Mouse (Mus musculus) kidney, postnatal 0 days (tissue): Measurements from ENCODE around the gene Hpn. TPM values are rescaled to one million over a fixed set of nuclear protein-coding genes. Genes with fewer than 3 reads are reported as not detected.
A peak's percentile ranks its signal among the peaks of the same experiment; 100 is the strongest.

Experiments
- ATAC-seq: fragments of 200-750 bp; cut with Nextera tagmentation; replicated peaks from 2 replicates; pipeline ENCODE4 v1.8.0; 2017; ENCODE audit warnings: low read depth, moderate number of reproducible peaks, moderate TSS enrichment, moderate library complexity; ENCODE audit not compliant: low FRiP score
- DNase-seq: peaks from one replicate; pipeline ENCODE4 v3.0.0-alpha.2; 2016; ENCODE audit warnings: low spot score
- H3K27ac ChIP-seq: fragments of 300-500 bp; sonication (generic); 2 replicates; pipeline ENCODE4 v1.5.1; 2014; ENCODE audit warnings: mild to moderate bottlenecking
- H3K27me3 ChIP-seq: fragments of 300-500 bp; sonication (generic); 2 replicates; pipeline ENCODE4 v1.6.1; 2014; ENCODE audit warnings: low read length, mixed read lengths; ENCODE audit not compliant: insufficient read depth
- H3K36me3 ChIP-seq: fragments of 300-500 bp; sonication (generic); 2 replicates; pipeline ENCODE4 v1.6.1; 2014; ENCODE audit warnings: low read length, mixed read lengths; ENCODE audit not compliant: insufficient read depth
- H3K4me1 ChIP-seq: fragments of 300-500 bp; sonication (generic); replicated peaks from 2 replicates; pipeline ENCODE4 v1.6.1; 2014; ENCODE audit warnings: antibody characterized with exemption, low read length, mixed read lengths; ENCODE audit not compliant: insufficient read depth
- H3K4me2 ChIP-seq: fragments of 300-500 bp; sonication (generic); 2 replicates; pipeline ENCODE4 v1.6.1; 2014; ENCODE audit warnings: mild to moderate bottlenecking, low read length, moderate library complexity, mixed read lengths
- H3K4me3 ChIP-seq: fragments of 300-500 bp; sonication (generic); replicated peaks from 2 replicates; pipeline ENCODE4 v1.5.1; 2014; ENCODE audit warnings: low read depth, low read length
- H3K9ac ChIP-seq: fragments of 300-500 bp; sonication (generic); 2 replicates; pipeline ENCODE4 v1.6.1; 2014; ENCODE audit warnings: low read depth, low read length
- H3K9me3 ChIP-seq: fragments of 300-500 bp; sonication (generic); replicated peaks from 2 replicates; pipeline ENCODE4 v1.6.1; 2016; ENCODE audit warnings: low read length, inconsistent platforms, mixed read lengths
- CTCF ChIP-seq: IDR thresholded peaks from 2 replicates; pipeline ENCODE4 v1.5.1; 2016; ENCODE audit warnings: antibody characterized with exemption, low read depth, mild to moderate bottlenecking, moderate library complexity
- WGBS: fragments of 180-500 bp; shearing (Covaris S2); extraction: QIAGEN DNeasy Blood & Tissue Kit; methylation state at CpG from one replicate; pipeline ENCODE4 v1.1.7; 2014; 5-methylcytosine and 5-hydroxymethylcytosine counted together
- polyA plus RNA-seq: library from polyadenylated mRNA; unstranded; fragments of >200 nt; fragmentation: Nextera tagmentation; extraction: Ambion mirVana; gene quantifications from 2 replicates; pipeline ENCODE4 v1.2.1, GENCODE M21; 2015

The Hpn gene
- polyA plus RNA-seq, 1 experiment from 2014 or later: 110 TPM

DNA sequence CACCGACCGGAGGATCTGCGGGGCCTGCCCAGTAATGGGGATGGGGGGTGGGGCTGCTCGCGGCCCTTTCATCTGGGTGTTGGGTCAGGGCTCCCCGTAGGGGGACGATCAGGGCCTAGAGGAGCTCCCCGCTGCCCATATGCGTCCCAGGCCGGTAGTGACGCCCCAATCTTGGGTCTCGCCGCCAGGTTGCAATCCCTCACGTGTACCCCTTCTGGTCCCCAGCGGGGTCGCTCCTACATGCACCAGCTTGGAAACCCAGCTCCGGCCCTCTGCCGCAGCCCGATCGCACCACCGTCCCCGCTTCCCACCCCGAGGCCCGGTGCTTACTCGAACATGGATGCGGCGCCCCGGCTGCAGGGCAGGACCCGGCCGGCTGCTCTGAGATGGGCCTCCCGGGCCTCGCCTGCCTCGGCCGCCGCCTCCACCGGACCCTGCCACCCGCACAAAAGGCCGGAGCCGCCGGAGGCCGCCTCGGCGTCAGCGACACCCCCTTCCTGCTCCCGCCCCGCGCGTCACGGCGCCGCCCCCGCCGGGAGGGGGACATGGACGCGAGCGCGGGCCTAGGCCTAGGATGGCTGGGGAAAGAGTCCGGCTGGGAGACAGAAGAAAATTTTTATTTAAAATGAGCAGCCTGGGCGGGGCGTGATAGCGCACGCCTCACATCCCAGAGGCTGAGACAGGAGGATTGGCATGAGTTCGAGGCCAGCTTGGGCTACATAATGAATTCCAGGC, 35.6 kb upstream of the Hpn start:
- H3K27ac ChIP-seq: peak overlapping the region; percentile 94
- ATAC-seq: peak; percentile 89
- H3K4me1 ChIP-seq: peaks cover 33% of the 10 kb centered on the region
- no peaks in the 10 kb centered on the region for H3K36me3 ChIP-seq
- peak overlapping the region; percentile 73 for H3K4me2 ChIP-seq
- no peaks in the 10 kb centered on the region for H3K9me3 ChIP-seq
- under 1% methylated on average over 63 of the region's 63 CpGs for WGBS
- peak overlapping the region; percentile 94 for H3K4me3 ChIP-seq
- DNase-seq: peak; percentile 92
- no peak for TF ChIP-seq CTCF
- no peaks in the 10 kb centered on the region for H3K27me3 ChIP-seq
- H3K9ac ChIP-seq: peak overlapping the region; percentile 97

DNA sequence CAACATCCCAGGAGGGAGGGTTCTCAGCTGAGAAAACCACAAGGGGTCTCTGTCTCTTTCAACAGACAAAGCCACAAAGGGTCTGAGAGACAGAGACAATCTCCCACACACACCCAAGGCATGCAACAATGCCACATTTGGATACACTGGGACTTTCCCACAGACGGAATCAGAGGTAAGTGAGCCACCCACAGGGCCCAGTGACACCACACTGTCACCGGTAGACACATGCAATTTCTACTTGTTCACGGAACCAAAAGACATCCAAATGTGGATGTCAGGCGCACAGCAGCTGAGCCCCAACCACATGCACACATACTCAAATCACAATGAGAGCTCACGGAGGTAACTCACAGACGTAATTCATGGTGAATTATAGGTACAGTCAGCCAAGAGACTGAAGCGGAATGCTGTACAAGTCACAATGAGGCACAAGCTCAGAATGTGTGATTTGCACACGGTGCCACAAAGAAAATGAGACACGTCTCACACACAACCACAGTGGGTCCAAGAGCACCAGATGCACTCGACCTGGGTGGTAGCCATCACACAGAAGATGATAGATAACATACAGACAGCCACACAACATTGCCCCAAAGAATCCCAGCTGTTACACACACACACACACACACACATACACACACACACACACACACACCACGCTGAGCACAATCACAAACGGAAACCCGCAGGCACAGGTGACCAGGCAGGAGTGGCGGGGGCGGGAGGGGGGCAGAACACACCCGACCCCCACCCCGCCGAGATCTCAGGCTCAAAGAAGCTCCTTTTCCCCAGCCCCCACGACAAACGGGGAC, 34.9 kb upstream of the Hpn start:
- no peaks in the 10 kb centered on the region for H3K9me3 ChIP-seq
- no peak for TF ChIP-seq CTCF
- no peaks in the 10 kb centered on the region for H3K27me3 ChIP-seq
- H3K4me2 ChIP-seq: peak overlapping the region; percentile 73
- H3K4me3 ChIP-seq: peak overlapping the region; percentile 94
- H3K36me3 ChIP-seq: no peaks in the 10 kb centered on the region
- peak overlapping the region; percentile 94 for H3K27ac ChIP-seq
- DNase-seq: peak; percentile 50
- H3K9ac ChIP-seq: peak overlapping the region; percentile 97
- no peak for ATAC-seq
- H3K4me1 ChIP-seq: peaks cover 27% of the 10 kb centered on the region
- WGBS: 4% methylated on average over 19 of the region's 20 CpGs

DNA sequence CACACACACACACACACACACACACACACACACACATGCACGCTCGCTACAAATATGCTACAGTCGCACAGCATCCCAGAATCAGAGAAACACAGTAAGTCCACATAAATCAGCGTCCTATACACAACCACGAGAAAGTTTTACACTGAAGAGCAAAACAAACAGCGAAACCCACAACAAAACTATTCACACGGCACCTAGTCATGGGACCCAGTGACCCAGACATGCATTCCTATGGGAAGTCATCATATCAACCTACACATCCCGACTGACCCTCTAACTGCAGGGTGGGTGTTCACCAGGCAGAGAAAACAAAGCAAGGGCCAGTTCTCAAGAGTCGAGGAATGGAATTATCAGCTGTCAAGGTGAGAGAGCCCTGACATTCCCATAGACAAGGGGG, 34.2 kb upstream of the Hpn start:
- WGBS: 25% methylated on average over 9 of the region's 9 CpGs
- ATAC-seq (no peak), DNase-seq (no peak)
- Histone ChIP-seq H3K4me1 (peaks cover 27% of the 10 kb centered on the region), H3K9me3 (no peaks in the 10 kb centered on the region), H3K36me3 (no peaks in the 10 kb centered on the region), H3K4me2 (peak overlapping the region; percentile 73), H3K27ac (peak overlapping the region; percentile 94; the same call in 1 of the 2 replicates), H3K27me3 (no peaks in the 10 kb centered on the region), H3K9ac (peak overlapping the region; percentile 97; the same call in 1 of the 2 replicates), H3K4me3 (peak overlapping the region; percentile 94)
- TF ChIP-seq CTCF: no peak

DNA sequence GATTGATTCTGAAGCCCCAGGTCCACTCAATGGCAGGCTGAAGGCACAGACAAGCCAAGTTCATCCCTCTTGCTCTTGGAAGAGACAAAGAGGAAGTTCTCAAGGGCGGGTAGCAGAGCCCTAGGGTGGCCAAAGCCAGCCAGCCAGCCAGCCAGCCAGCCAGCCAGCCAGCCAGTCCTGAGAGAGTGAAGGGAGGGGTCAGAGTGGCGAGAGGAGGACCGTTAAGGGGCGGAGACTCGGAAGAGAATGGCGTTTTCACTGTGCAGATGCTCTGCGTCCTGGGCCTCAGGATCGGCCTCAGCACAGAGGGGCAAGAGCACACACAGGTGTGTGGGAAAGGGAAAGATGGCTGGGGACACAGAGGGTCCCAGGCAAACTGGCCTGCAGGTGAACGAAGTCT, 33.7 kb upstream of the Hpn start:
- Histone ChIP-seq H3K4me3 (peak overlapping the region; percentile 94; the same call in 1 of the 2 replicates), H3K36me3 (no peaks in the 10 kb centered on the region), H3K27me3 (no peaks in the 10 kb centered on the region), H3K4me1 (peaks cover 27% of the 10 kb centered on the region), H3K27ac (0 out of 2 replicates have a peak overlapping the region, but pooled peaks have one; percentile 2), H3K9ac (no peak overlapping the region), H3K4me2 (peak overlapping the region; percentile 73), H3K9me3 (no peaks in the 10 kb centered on the region)
- ATAC-seq: 0 out of 2 replicates have a peak, but pooled peaks have one; percentile 15
- WGBS: 5% methylated on average over 9 of the region's 9 CpGs
- no peak for TF ChIP-seq CTCF
- DNase-seq: peak; percentile 79

DNA sequence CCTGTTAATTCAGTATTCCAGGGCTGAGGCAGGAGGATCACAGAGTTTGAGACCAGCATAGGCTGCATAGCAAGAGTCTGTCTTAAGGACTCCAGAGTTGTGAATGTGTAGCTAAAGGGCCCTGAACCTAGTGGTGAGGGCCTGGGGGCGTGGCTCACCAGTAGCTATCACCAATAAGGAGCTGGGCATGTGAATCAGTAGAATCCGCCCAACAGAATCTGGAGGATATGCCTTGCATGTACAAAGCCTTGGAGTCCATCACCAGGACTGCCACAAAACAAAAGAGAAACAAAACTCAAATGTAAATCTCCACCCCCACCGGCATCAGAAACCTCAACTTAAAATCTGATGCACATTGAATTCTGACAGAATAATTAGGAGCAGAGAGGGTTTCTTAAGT, 33.0 kb upstream of the Hpn start:
- Histone ChIP-seq H3K4me1 (peaks cover 27% of the 10 kb centered on the region), H3K4me2 (0 out of 2 replicates have a peak overlapping the region, but pooled peaks have one; percentile 73), H3K27me3 (no peaks in the 10 kb centered on the region), H3K27ac (0 out of 2 replicates have a peak overlapping the region, but pooled peaks have one; percentile 2), H3K36me3 (peaks cover 6% of the 10 kb centered on the region), H3K9ac (no peak overlapping the region), H3K9me3 (no peaks in the 10 kb centered on the region), H3K4me3 (no peak overlapping the region)
- DNase-seq (no peak), ATAC-seq (no peak)
- TF ChIP-seq CTCF: no peak
- 70% methylated on average over 3 of the region's 3 CpGs for WGBS

DNA sequence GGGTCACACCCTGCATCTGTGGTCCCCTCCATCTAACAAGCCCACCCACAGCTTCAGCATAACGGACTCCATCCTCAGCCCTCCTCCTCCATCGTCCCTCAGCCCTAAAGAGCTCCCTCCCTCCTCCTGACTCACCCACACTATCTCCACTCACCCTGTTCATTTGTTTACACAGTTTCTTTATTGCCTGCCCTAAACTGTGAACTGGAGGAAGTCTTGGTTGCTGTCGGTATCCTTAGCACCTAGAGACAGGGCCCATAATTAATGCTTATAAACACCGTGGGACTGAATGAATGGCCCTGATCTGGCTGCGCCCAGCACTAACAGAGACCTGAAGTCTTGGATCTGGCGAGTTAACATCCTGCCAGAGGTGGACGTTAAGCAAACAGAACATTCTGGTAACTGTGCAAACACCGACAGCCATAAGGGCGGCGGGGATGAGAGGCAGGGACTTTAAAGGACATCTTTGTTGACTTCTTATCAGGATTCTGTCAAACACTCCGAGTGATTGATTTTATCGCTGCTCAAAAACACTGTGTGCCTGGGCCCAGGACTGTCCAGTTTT, 30.6 kb upstream of the Hpn start:
- H3K9me3 ChIP-seq: no peaks in the 10 kb centered on the region
- H3K9ac ChIP-seq: no peak overlapping the region
- H3K4me2 ChIP-seq: no peak overlapping the region
- H3K36me3 ChIP-seq: peaks cover 29% of the 10 kb centered on the region
- H3K4me1 ChIP-seq: peaks cover 21% of the 10 kb centered on the region
- H3K4me3 ChIP-seq: no peak overlapping the region
- H3K27me3 ChIP-seq: no peaks in the 10 kb centered on the region
- TF ChIP-seq CTCF: no peak
- 26% methylated on average over 12 of the region's 12 CpGs for WGBS
- no peak for ATAC-seq
- no peak for DNase-seq
- no peak overlapping the region for H3K27ac ChIP-seq
